Mouse (Mus musculus) heart, embryonic 14.5 days (tissue): ENCODE measurements around the gene Pdp2. TPM values are rescaled to one million over a fixed set of nuclear protein-coding genes. Genes with fewer than 3 reads are reported as not detected.

Source experiments
- ATAC-seq: fragments of 200-750 bp; cut with Nextera tagmentation; 2 replicates; pipeline ENCODE4 v1.8.0; 2017; ENCODE audit warnings: low read depth, moderate TSS enrichment; ENCODE audit not compliant: insufficient number of reproducible peaks, insufficient read depth, low FRiP score
- H3K27ac ChIP-seq, 2 experiments: fragments of 200-500 bp in 1 of 2; fragments of 300-500 bp in 1 of 2; sonication (generic) in 1 of 2; replicated peaks in 1 of 2; 2 replicates each; pipeline ENCODE4 v1.5.1; 2012 to 2014; ENCODE audit warnings: low read depth in 2 of 2, low read length in 2 of 2, control low read depth in 1 of 2, mild to moderate bottlenecking in 1 of 2, mixed read lengths in 1 of 2; ENCODE audit not compliant: control insufficient read depth in 1 of 2, insufficient read depth in 1 of 2
- H3K27me3 ChIP-seq: fragments of 300-500 bp; sonication (generic); 2 replicates; pipeline ENCODE4 v1.6.1; 2014; ENCODE audit warnings: mild to moderate bottlenecking, low read length, control low read depth; ENCODE audit not compliant: control insufficient read depth, insufficient read depth
- H3K36me3 ChIP-seq: fragments of 300-500 bp; sonication (generic); 2 replicates; pipeline ENCODE4 v1.6.1; 2014; ENCODE audit warnings: mild to moderate bottlenecking, control low read depth, low read length, mixed read lengths; ENCODE audit not compliant: control insufficient read depth, insufficient read depth
- H3K4me1 ChIP-seq, 2 experiments: fragments of 200-500 bp in 1 of 2; fragments of 300-500 bp in 1 of 2; sonication (generic) in 1 of 2; 2 replicates each; pipeline ENCODE4 v1.6.1; 2012 to 2014; ENCODE audit warnings: low read length in 2 of 2, control low read depth in 1 of 2, mixed read lengths in 1 of 2; ENCODE audit not compliant: control insufficient read depth in 2 of 2, insufficient read depth in 2 of 2
- H3K4me2 ChIP-seq: fragments of 300-500 bp; sonication (generic); 2 replicates; pipeline ENCODE4 v1.6.1; 2014; ENCODE audit warnings: mild to moderate bottlenecking, low read length
- H3K4me3 ChIP-seq, 2 experiments: fragments of 200-500 bp in 1 of 2; fragments of 300-500 bp in 1 of 2; sonication (generic) in 1 of 2; 2 replicates each; pipeline ENCODE4 v1.5.1; 2012 to 2014; ENCODE audit warnings: low read length in 2 of 2, mild to moderate bottlenecking in 2 of 2, control low read depth in 1 of 2, low read depth in 1 of 2, moderate library complexity in 1 of 2; ENCODE audit not compliant: control insufficient read depth in 1 of 2, insufficient read depth in 1 of 2
- H3K9ac ChIP-seq: fragments of 300-500 bp; sonication (generic); 2 replicates; pipeline ENCODE4 v1.6.1; 2014; ENCODE audit warnings: mild to moderate bottlenecking, low read length
- H3K9me3 ChIP-seq: fragments of 300-500 bp; sonication (generic); 2 replicates; pipeline ENCODE4 v1.6.1; 2016; ENCODE audit warnings: low read length, control low read depth; ENCODE audit not compliant: control insufficient read depth
- WGBS: fragments of 180-500 bp; shearing (Covaris S2); extraction: QIAGEN DNeasy Blood & Tissue Kit; methylation state at CpG from one replicate; pipeline ENCODE4 v1.1.7; 2014; 5-methylcytosine and 5-hydroxymethylcytosine counted together
- polyA plus RNA-seq: library from polyadenylated mRNA; unstranded; fragments of >200 nt; fragmentation: Nextera tagmentation; extraction: Ambion mirVana; gene quantifications from 2 replicates; pipeline ENCODE4 v1.2.1, GENCODE M21; 2014

Gene Pdp2
- polyA plus RNA-seq, 1 experiment from 2014 or later: 6.4 TPM

DNA sequence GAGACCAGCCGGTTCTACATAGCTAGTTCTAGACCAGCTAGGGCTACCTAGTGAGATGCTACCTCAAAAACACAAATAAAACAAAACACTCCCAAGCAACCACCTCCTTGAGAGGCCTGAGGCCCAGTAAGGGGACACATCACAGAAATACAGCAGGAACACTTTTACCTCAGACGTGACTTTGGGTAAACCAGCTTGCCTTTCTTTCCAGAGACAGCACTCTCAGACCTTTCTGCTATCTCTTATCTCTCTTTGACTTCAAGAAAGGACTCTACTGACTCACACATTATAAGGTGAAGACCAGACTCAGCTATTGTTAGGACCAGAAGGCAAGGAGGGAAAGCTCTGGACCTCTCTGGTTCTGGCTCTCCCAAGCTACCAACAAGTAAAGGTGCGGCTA, 967 bp upstream of the Pdp2 start:
- Histone ChIP-seq H3K9me3 (no peaks in the 10 kb centered on the region), H3K36me3 (peaks cover 20% of the 10 kb centered on the region), H3K4me1 (peaks cover 0 to 8% of the 10 kb centered on the region in 2 experiments; a peak in 2 of 4 replicates), H3K27me3 (no peaks in the 10 kb centered on the region), H3K4me3 (no peak overlapping the region), H3K4me2 (no peak overlapping the region), H3K27ac (no peak overlapping the region), H3K9ac (no peak overlapping the region)
- no peak for ATAC-seq
- 72% methylated on average over 3 of the region's 3 CpGs for WGBS

- WGBS: 2% methylated on average over 9 of the region's 9 CpGs
- ATAC-seq: no peak
- H3K9ac ChIP-seq: peak overlapping the region; percentile 73
Observed at GRCm38 (mm10) chr8:104591856-104592255, 605 bp downstream of the Pdp2 start.

DNA sequence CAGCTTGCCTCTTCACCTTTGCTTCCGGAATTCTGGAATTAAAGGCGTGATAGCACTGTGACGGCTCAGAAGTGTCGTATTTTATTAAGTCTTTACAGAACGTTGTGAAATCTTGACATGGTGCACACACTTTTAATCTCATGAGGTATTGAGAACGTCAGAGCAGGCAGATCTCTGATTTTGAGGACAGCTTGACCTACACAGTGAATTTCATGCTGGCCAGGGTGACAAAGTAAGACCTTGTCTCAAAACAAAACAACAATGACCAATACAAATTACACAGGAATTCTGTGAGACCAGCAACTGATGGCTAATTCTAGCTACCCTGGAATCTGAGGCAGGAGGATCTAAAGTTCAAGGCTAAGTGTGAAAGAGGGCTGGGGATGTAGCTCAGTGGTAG, 1.3 kb downstream of the Pdp2 start:
- Histone ChIP-seq H3K9me3 (no peaks in the 10 kb centered on the region), H3K4me3 (no peak overlapping the region), H3K36me3 (peaks cover 25% of the 10 kb centered on the region), H3K9ac (no peak overlapping the region), H3K4me2 (no peak overlapping the region), H3K27ac (no peak overlapping the region), H3K4me1 (peaks cover 0 to 8% of the 10 kb centered on the region in 2 experiments; a peak in 2 of 4 replicates), H3K27me3 (no peaks in the 10 kb centered on the region)
- ATAC-seq: no peak
- 71% methylated on average over 6 of the region's 6 CpGs for WGBS

More at GRCm38 (mm10) chr8:104591856-104592255, 605 bp downstream of the Pdp2 start:
- peaks cover 25% of the 10 kb centered on the region for H3K36me3 ChIP-seq
- peak overlapping the region; percentile 86 for H3K4me2 ChIP-seq
- H3K4me3 ChIP-seq: peak overlapping the region; percentile 65 to 100
- H3K27me3 ChIP-seq: no peaks in the 10 kb centered on the region
- peak overlapping the region; percentile 59 to 87; a peak in 3 of 4 replicates for H3K27ac ChIP-seq
- H3K4me1 ChIP-seq: peaks cover 0 to 8% of the 10 kb centered on the region in 2 experiments; a peak in 2 of 4 replicates
- H3K9me3 ChIP-seq: no peaks in the 10 kb centered on the region

DNA sequence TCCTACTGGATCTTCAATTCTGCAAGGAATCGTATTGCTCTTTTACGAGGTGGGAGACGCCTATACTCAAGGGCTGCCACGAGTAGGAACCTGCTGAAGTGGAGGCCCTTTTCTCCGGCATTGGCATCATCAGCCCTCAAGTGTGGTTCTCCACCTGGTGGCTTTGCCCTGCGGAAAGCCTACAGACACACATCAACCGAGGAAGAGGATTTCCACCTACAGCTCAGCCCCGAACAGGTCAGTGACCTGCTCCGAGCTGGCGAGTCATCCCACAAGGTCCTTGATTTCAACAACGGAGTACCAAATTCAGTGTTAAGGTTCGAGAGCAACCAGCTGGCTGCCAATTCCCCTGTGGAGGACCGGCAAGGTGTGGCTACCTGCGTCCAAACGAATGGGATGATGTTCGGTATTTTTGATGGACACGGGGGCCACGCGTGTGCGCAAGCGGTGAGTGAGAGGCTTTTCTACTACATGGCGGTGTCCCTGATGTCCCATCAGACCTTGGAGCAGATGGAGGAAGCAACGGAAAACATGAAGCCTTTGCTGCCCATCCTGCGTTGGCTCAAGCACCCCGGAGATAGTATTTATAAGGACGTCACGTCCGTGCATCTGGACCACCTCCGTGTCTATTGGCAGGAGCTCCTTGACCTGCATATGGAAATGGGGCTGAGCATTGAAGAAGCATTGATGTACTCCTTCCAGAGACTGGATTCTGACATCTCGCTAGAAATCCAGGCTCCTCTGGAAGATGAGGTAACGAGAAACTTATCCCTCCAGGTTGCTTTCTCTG, 2.5 kb downstream of the Pdp2 start:
- Histone ChIP-seq H3K27ac (no peak overlapping the region), H3K27me3 (no peaks in the 10 kb centered on the region), H3K4me3 (no peak overlapping the region), H3K36me3 (peaks cover 25% of the 10 kb centered on the region), H3K4me1 (peaks cover 3 to 8% of the 10 kb centered on the region in 2 experiments; a peak in 3 of 4 replicates), H3K9me3 (no peaks in the 10 kb centered on the region), H3K9ac (no peak overlapping the region), H3K4me2 (no peak overlapping the region)
- ATAC-seq: no peak
- 89% methylated on average over 31 of the region's 31 CpGs for WGBS

DNA sequence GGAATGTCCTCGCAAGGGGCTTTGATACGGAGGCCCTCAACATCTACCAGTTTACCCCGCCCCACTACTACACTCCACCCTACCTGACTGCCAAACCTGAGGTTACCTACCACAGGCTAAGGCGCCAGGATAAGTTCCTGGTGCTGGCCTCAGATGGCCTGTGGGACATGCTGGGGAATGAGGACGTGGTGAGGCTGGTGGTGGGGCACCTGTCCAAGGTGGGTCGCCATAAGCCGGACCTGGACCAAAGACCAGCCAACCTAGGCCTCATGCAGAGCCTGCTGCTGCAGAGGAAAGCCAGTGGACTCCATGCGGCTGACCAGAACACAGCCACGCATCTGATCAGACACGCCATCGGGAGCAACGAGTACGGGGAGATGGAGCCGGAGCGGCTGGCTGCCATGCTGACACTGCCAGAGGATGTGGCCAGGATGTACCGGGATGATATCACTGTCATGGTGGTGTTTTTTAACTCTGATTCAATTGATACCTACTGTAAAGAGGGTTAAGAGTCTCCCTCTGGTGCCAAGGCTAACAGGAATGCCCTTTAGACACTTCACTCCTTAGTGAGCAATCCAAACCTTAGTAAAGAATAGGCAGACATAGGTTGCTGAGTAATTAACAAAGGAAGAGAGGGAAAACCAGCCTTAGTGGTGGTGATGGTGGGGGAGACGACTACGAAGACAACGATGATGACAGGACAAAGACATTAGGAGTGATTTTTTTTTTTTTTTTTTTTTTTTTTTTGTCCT, 3.5 kb downstream of the Pdp2 start:
- no peak overlapping the region for H3K4me2 ChIP-seq
- H3K27me3 ChIP-seq: no peaks in the 10 kb centered on the region
- H3K4me1 ChIP-seq: peaks cover 3 to 8% of the 10 kb centered on the region in 2 experiments; a peak in 3 of 4 replicates
- H3K4me3 ChIP-seq: no peak overlapping the region
- no peak overlapping the region for H3K9ac ChIP-seq
- H3K9me3 ChIP-seq: no peaks in the 10 kb centered on the region
- no peak for ATAC-seq
- WGBS: 91% methylated on average over 19 of the region's 19 CpGs
- H3K36me3 ChIP-seq: peaks cover 25% of the 10 kb centered on the region
- H3K27ac ChIP-seq: no peak overlapping the region

DNA sequence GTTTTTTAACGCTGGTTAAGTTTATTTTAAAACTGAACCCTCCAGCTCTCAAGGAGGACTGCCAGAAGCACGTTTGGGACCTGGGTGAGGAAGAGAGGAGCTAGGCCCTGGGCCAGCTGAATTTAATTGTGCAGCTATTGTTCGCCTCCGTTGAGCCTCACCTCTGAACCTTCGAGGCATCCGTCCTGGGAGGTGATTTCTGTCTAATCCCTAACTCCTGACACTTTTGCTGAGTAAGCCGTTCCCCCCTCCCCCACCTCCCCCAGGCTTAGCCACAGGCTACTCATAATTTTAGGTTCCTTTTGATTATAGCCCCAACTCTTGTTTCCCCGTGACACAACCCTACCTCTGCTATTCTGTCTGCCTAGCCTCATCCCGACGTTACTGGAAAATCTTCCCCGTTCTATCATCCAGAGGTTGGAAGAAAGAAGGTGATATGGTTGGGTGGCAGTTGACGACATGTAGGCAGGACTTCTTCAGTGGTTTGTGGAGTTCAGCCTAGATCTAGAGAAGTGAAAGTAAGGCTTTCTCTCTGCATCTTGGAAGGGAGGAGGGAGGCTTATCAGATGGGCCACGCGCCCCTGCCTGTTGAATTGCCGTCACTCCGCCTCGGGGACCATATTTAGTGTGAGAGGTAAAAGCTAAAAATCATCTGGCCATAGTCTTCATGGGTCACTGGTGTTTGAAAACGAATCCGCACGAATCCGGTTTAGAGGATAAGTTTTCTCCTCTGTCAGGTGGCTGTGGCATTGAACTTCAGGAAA, 4.7 kb downstream of the Pdp2 start:
- Histone ChIP-seq H3K4me2 (no peak overlapping the region), H3K4me3 (no peak overlapping the region), H3K27ac (no peak overlapping the region), H3K36me3 (peaks cover 25% of the 10 kb centered on the region), H3K4me1 (peaks cover 3 to 5% of the 10 kb centered on the region in 2 experiments; a peak in 3 of 4 replicates), H3K9me3 (no peaks in the 10 kb centered on the region), H3K27me3 (no peaks in the 10 kb centered on the region), H3K9ac (no peak overlapping the region)
- WGBS: 80% methylated on average over 21 of the region's 21 CpGs
- no peak for ATAC-seq

GRCm38 (mm10) chr8:104597656-104598055, 6.4 kb downstream of the Pdp2 start:
- no peak overlapping the region for H3K27ac ChIP-seq
- H3K36me3 ChIP-seq: peaks cover 25% of the 10 kb centered on the region
- no peaks in the 10 kb centered on the region for H3K9me3 ChIP-seq
- no peaks in the 10 kb centered on the region for H3K27me3 ChIP-seq
- no peak for ATAC-seq
- no peak overlapping the region for H3K4me2 ChIP-seq
- peaks cover 9 to 10% of the 10 kb centered on the region in 2 experiments for H3K4me1 ChIP-seq
- WGBS: 74% methylated on average over 6 of the region's 6 CpGs
- no peak overlapping the region for H3K9ac ChIP-seq
- no peak overlapping the region for H3K4me3 ChIP-seq
